ENCODE assay signal across 19 mouse cellular contexts in genomic region chr17:54656553-54656952, GRCm38 (mm10).
DNase-seq lines count a peak whose midpoint lies in the region; ATAC-seq and TF ChIP-seq lines count a peak whose summit lies in the region.
"Had no signal": no experiment of that assay in that cellular context is flagged by ENCODE, and none has a peak within 500 bp of the region (broad histone marks: within the 10 kb centered on the region; RNA-seq: fewer than 3 reads in every experiment).

No protein-coding gene starts in this region.

- H3K4me3 ChIP-seq in hindbrain, postnatal 0 days (ENCODE audit: low read length), result no peak overlapping the region
- no peak overlapping the region for H3K4me3 ChIP-seq in hindbrain, embryonic 10.5 days
- no peak overlapping the region for H3K4me3 ChIP-seq in kidney, postnatal 0 days (replicated peaks; ENCODE audit: low read depth, low read length)
- no peak overlapping the region for H3K4me3 ChIP-seq in forebrain, postnatal 0 days (ENCODE audit: low read depth, low read length)
- H3K4me3 ChIP-seq: embryonic facial prominence, embryonic 13.5 days; forebrain, embryonic 13.5 days; gastrocnemius, adult 2 months; heart, embryonic 12.5 days; hindbrain, embryonic 15.5 days had no signal

- H3K4me1 ChIP-seq in hindbrain, postnatal 0 days (ENCODE audit: insufficient read depth, low read length), result no peaks in the 10 kb centered on the region
- no peaks in the 10 kb centered on the region for H3K4me1 ChIP-seq in hindbrain, embryonic 10.5 days (replicated peaks)
- no peaks in the 10 kb centered on the region for H3K4me1 ChIP-seq in kidney, postnatal 0 days (replicated peaks; ENCODE audit: insufficient read depth, low read length)
- H3K4me1 ChIP-seq in forebrain, postnatal 0 days (ENCODE audit: insufficient read depth), result no peaks in the 10 kb centered on the region
- H3K4me1 ChIP-seq: embryonic facial prominence, embryonic 13.5 days; forebrain, embryonic 13.5 days; heart, embryonic 12.5 days; hindbrain, embryonic 15.5 days had no signal

- no peaks in the 10 kb centered on the region for H3K36me3 ChIP-seq in hindbrain, postnatal 0 days (ENCODE audit: insufficient read depth, low read length)
- no peaks in the 10 kb centered on the region for H3K36me3 ChIP-seq in hindbrain, embryonic 10.5 days
- H3K36me3 ChIP-seq in kidney, postnatal 0 days (ENCODE audit: insufficient read depth, low read length), result no peaks in the 10 kb centered on the region
- no peaks in the 10 kb centered on the region for H3K36me3 ChIP-seq in forebrain, postnatal 0 days (ENCODE audit: insufficient read depth)
- H3K36me3 ChIP-seq: embryonic facial prominence, embryonic 13.5 days; heart, embryonic 12.5 days; hindbrain, embryonic 15.5 days had no signal

- no peak overlapping the region for H3K9ac ChIP-seq in hindbrain, postnatal 0 days (replicated peaks; ENCODE audit: low read length)
- H3K9ac ChIP-seq in kidney, postnatal 0 days (ENCODE audit: low read depth, low read length), result no peak overlapping the region
- no peak overlapping the region for H3K9ac ChIP-seq in forebrain, postnatal 0 days
- H3K9ac ChIP-seq: embryonic facial prominence, embryonic 13.5 days; forebrain, embryonic 13.5 days; heart, embryonic 12.5 days; hindbrain, embryonic 15.5 days had no signal

- H3K27ac ChIP-seq in hindbrain, postnatal 0 days, result no peak overlapping the region
- no peak overlapping the region for H3K27ac ChIP-seq in hindbrain, embryonic 10.5 days
- no peak overlapping the region for H3K27ac ChIP-seq in kidney, postnatal 0 days
- no peak overlapping the region for H3K27ac ChIP-seq in forebrain, postnatal 0 days (ENCODE audit: low read depth, low read length)
- H3K27ac ChIP-seq: embryonic facial prominence, embryonic 13.5 days; forebrain, embryonic 13.5 days; gastrocnemius, adult 2 months; hindbrain, embryonic 15.5 days had no signal

- ATAC-seq in hindbrain, postnatal 0 days, result no peak
- no peak for ATAC-seq in kidney, postnatal 0 days (replicated peaks; ENCODE audit: low FRiP score, low read depth)
- ATAC-seq in forebrain, postnatal 0 days, result no peak
- ATAC-seq: activated CD4-positive, CD25-positive, alpha-beta regulatory T cell, adult 4 months; forebrain, embryonic 13.5 days; Patski had no signal

- peak; percentile 4 for DNase-seq in hindbrain, postnatal 0 days (ENCODE audit: low spot score)
- no peak for DNase-seq in hindbrain, embryonic 10.5 days (ENCODE audit: low spot score)
- DNase-seq in kidney, postnatal 0 days (ENCODE audit: low spot score), result peak; percentile 11
- DNase-seq in kidney, adult 8-10 months, result no peak
- DNase-seq in retina, embryonic 14.5 days (ENCODE audit: low spot score), result peak; percentile 49
- no peak for DNase-seq in ovary, postnatal 36 days (ENCODE audit: low spot score)
- DNase-seq in forebrain, postnatal 0 days, result no peak
- DNase-seq: adrenal gland, postnatal 14 days; cerebellum, adult 11-12 months; cerebellum, adult 9-10 months; cerebellum, postnatal 25 days; gastrocnemius, adult 2 months; gastrocnemius, postnatal 25 days had no signal

- H3K27me3 ChIP-seq in hindbrain, postnatal 0 days (ENCODE audit: insufficient read depth, low read length), result no peaks in the 10 kb centered on the region
- H3K27me3 ChIP-seq in hindbrain, embryonic 10.5 days (ENCODE audit: insufficient read depth, poor library complexity, severe bottlenecking), result no peaks in the 10 kb centered on the region
- H3K27me3 ChIP-seq in kidney, postnatal 0 days (ENCODE audit: insufficient read depth, low read length), result no peaks in the 10 kb centered on the region
- H3K27me3 ChIP-seq in forebrain, postnatal 0 days (ENCODE audit: insufficient read depth, low read length), result no peaks in the 10 kb centered on the region
- H3K27me3 ChIP-seq: embryonic facial prominence, embryonic 13.5 days; forebrain, embryonic 13.5 days; heart, embryonic 12.5 days; hindbrain, embryonic 15.5 days; Patski had no signal

- no peak overlapping the region for H3K4me2 ChIP-seq in hindbrain, postnatal 0 days (ENCODE audit: low read depth, low read length)
- no peak overlapping the region for H3K4me2 ChIP-seq in kidney, postnatal 0 days (ENCODE audit: low read length)
- no peak overlapping the region for H3K4me2 ChIP-seq in forebrain, postnatal 0 days (ENCODE audit: low read depth)
- H3K4me2 ChIP-seq: embryonic facial prominence, embryonic 13.5 days; forebrain, embryonic 13.5 days; heart, embryonic 12.5 days; hindbrain, embryonic 15.5 days had no signal

- no peaks in the 10 kb centered on the region for H3K9me3 ChIP-seq in hindbrain, postnatal 0 days (ENCODE audit: low read length)
- H3K9me3 ChIP-seq in hindbrain, embryonic 10.5 days, result no peaks in the 10 kb centered on the region
- no peaks in the 10 kb centered on the region for H3K9me3 ChIP-seq in kidney, postnatal 0 days (replicated peaks; ENCODE audit: low read length)
- no peaks in the 10 kb centered on the region for H3K9me3 ChIP-seq in forebrain, postnatal 0 days (ENCODE audit: low read length)
- H3K9me3 ChIP-seq: embryonic facial prominence, embryonic 13.5 days; forebrain, embryonic 13.5 days; heart, embryonic 12.5 days; hindbrain, embryonic 15.5 days had no signal

- TF ChIP-seq CTCF in hindbrain, postnatal 0 days (IDR thresholded peaks at IDR 0.05; ENCODE audit: low read depth), result no peak
- no peak for TF ChIP-seq CTCF in kidney, postnatal 0 days (IDR thresholded peaks at IDR 0.05; ENCODE audit: low read depth)
- TF ChIP-seq CTCF in forebrain, postnatal 0 days (IDR thresholded peaks at IDR 0.05; ENCODE audit: low read depth), result no peak

Comparison
In these comparisons a context has a peak if more than half of its experiments do, and no peak if none do; other contexts are left out.
1. DNase-seq: peak in hindbrain, postnatal 0 days (single experiment), kidney, postnatal 0 days (single experiment) and retina, embryonic 14.5 days (single experiment); none in hindbrain, embryonic 10.5 days (single experiment), kidney, adult 8-10 months (0 of 2), ovary, postnatal 36 days (single experiment) and forebrain, postnatal 0 days (single experiment).